Comparison of ENCODE assay signal across 27 mouse cellular contexts in the genomic region with DNA sequence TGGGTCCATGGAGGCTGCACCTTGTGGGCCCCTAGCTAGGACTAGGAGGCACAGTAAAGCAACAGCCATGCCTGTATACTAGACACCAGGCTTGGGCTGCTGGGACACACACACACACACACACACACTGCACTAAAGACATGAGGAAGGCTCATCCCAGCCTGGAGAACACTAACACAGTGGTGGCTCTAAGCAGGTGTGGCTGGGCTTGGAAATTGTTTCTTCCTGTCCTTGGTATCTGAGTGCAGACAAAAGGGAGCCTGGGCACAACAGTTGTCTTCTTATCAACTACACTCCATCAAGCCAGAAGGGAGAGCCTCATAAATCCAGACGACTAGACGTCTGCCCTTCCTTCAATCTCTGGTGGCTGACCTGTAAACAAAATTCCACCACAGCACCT. TPM values are rescaled to one million over a fixed set of nuclear protein-coding genes. Genes with fewer than 3 reads are reported as not detected.
DNase-seq lines count a peak whose midpoint lies in the region; TF ChIP-seq lines count a peak whose summit lies in the region.
"Had no signal": no experiment of that assay in that cellular context is flagged by ENCODE, and none has a peak within 500 bp of the region (broad histone marks: within the 10 kb centered on the region; RNA-seq: fewer than 3 reads in every experiment).

No protein-coding gene starts in this region.

- intact Hi-C loops in left cerebral cortex, adult 2 months (cut with DNase I): no loop called here

- H3K79me2 ChIP-seq in myocyte (ENCODE audit: control insufficient read depth, insufficient read depth): no peaks in the 10 kb centered on the region

- WGBS in kidney, adult 2 months: 61% methylated on average over 2 of the region's 2 CpGs

- no peak overlapping the region for H3ac ChIP-seq in myocyte (ENCODE audit: control insufficient read depth, insufficient read length)

- TF ChIP-seq POLR2A in kidney, adult 2 months (IDR thresholded peaks at IDR 0.05; ENCODE audit: low read depth, low read length): no peak
- TF ChIP-seq POLR2A in myocyte (IDR thresholded peaks at IDR 0.05; ENCODE audit: insufficient read length, low read depth): no peak

- no peaks in the 10 kb centered on the region for H3K27me3 ChIP-seq in kidney, adult 2 months (replicated peaks; ENCODE audit: control insufficient read depth, insufficient read depth, low read length)
- H3K27me3 ChIP-seq in myocyte (ENCODE audit: control insufficient read depth, insufficient read depth, insufficient read length): no peaks in the 10 kb centered on the region
- H3K27me3 ChIP-seq: forebrain, embryonic 12.5 days had no signal

- H3K27ac ChIP-seq in kidney, adult 2 months (ENCODE audit: insufficient read depth, low read depth, low read length): 0 out of 2 replicates have a peak overlapping the region, but pooled peaks have one; percentile 33
- H3K27ac ChIP-seq in left cerebral cortex, adult 2 months: no peak overlapping the region
- H3K27ac ChIP-seq: embryonic facial prominence, embryonic 10.5 days; embryonic facial prominence, embryonic 12.5 days; forebrain, embryonic 12.5 days had no signal

- no peak for DNase-seq in kidney, adult 2 months
- DNase-seq in kidney, postnatal 14 days: no peak
- DNase-seq in lung, postnatal 10 days: peak; percentile 22
- DNase-seq in lung, postnatal 4 days: no peak
- DNase-seq in lung, postnatal 36 days: peak; percentile 48
- DNase-seq in left cerebral cortex, adult 2 months (ENCODE audit: extremely low spot score in 1 of 2, low spot score in 2 of 2): no peak
- DNase-seq: adrenal gland, adult 2 months; adrenal gland, postnatal 10 days; adrenal gland, postnatal 25 days; cerebellum, adult 11 months; cerebellum, adult 18-20 months; cerebellum, adult 8-10 months; cerebellum, adult 9-11 months; cerebellum, postnatal 14 days had no signal

- no peak overlapping the region for H3K4me2 ChIP-seq in myocyte (ENCODE audit: low read depth)
- H3K4me2 ChIP-seq: embryonic facial prominence, embryonic 12.5 days; forebrain, embryonic 12.5 days had no signal

- TF ChIP-seq CTCF in kidney, adult 2 months (conservative IDR thresholded peaks at IDR 0.05; ENCODE audit: insufficient read depth, insufficient read length, low read depth, low read length): no peak
- TF ChIP-seq CTCF in left cerebral cortex, adult 2 months (IDR thresholded peaks at IDR 0.05): no peak

- no peaks in the 10 kb centered on the region for H3K36me3 ChIP-seq in kidney, adult 2 months (ENCODE audit: control insufficient read depth, insufficient read depth, low read length)
- H3K36me3 ChIP-seq in myocyte (ENCODE audit: control insufficient read depth, insufficient read depth): no peaks in the 10 kb centered on the region
- H3K36me3 ChIP-seq: embryonic facial prominence, embryonic 10.5 days; embryonic facial prominence, embryonic 12.5 days; forebrain, embryonic 12.5 days had no signal

- H3K4me3 ChIP-seq in kidney, adult 2 months (ENCODE audit: insufficient read depth, low read depth, low read length): no peak overlapping the region
- no peak overlapping the region for H3K4me3 ChIP-seq in myocyte
- no peak overlapping the region for H3K4me3 ChIP-seq in left cerebral cortex, adult 2 months
- H3K4me3 ChIP-seq: embryonic facial prominence, embryonic 10.5 days; embryonic facial prominence, embryonic 12.5 days; forebrain, embryonic 12.5 days had no signal

- peaks cover 14% of the 10 kb centered on the region; the same call in 1 of the 2 replicates for H3K4me1 ChIP-seq in kidney, adult 2 months (ENCODE audit: control insufficient read depth, insufficient read depth, low read length)
- H3K4me1 ChIP-seq: forebrain, embryonic 12.5 days had no signal

TF ChIP-seq in myocyte, 11 proteins besides CTCF, POLR2A, EP300 and RAD21:
- no peak for TF ChIP-seq POLR2AphosphoS2 (IDR thresholded peaks at IDR 0.05; ENCODE audit: insufficient read length, low read depth)
- TF ChIP-seq E2F4 (IDR thresholded peaks at IDR 0.05; ENCODE audit: insufficient read depth): no peak
- peak in 1 of 3 experiments; percentile 68 for TF ChIP-seq MYOG (IDR thresholded peaks at IDR 0.05; ENCODE audit: control insufficient read depth in 1 of 3, insufficient read depth in 1 of 3, insufficient read length in 2 of 3, low read depth in 2 of 3)
- peak in 2 of 3 experiments; percentile 66 to 77 for TF ChIP-seq MYOD1 (IDR thresholded peaks at IDR 0.05; ENCODE audit: control insufficient read depth in 1 of 3, insufficient read length in 2 of 3, low read depth in 2 of 3)

RNA-seq across cellular contexts. Expression of a gene that starts 10.8 kb away (rescaled TPM):
- 10.8 and 12.8 TPM in 2 replicates for polyA plus RNA-seq in kidney, adult 2 months (2012; rRNA removed)
- 0.05 TPM for polyA plus RNA-seq in myocyte (2012; fragmentation: generic; extraction: Trizol)
- not detected for total RNA-seq in left cerebral cortex, adult 2 months (2021)
- total RNA-seq: ES-E14, MEL had no signal
- polyA plus RNA-seq: adrenal gland, adult 2 months; C2C12; embryonic facial prominence, embryonic 10.5 days; embryonic facial prominence, embryonic 12.5 days; embryonic facial prominence, embryonic 14.5 days; forebrain, embryonic 12.5 days; forebrain, embryonic 14.5 days had no signal

RNA-seq across cellular contexts. Expression of a gene that starts 19.9 kb away (rescaled TPM):
- not detected in 2 replicates for polyA plus RNA-seq in kidney, adult 2 months (2012; rRNA removed)
- polyA plus RNA-seq in myocyte (2012; fragmentation: generic; extraction: Trizol): not detected
- not detected for total RNA-seq in left cerebral cortex, adult 2 months (2021)
- total RNA-seq: adrenal gland, adult 2 months; adrenal gland, postnatal 25 days; adrenal gland, postnatal 4 days; ES-E14; MEL had no signal
- polyA plus RNA-seq: adrenal gland, adult 2 months; brain, embryonic 14.5 days; cortical plate, adult 2 months; embryonic facial prominence, embryonic 10.5 days; embryonic facial prominence, embryonic 12.5 days; embryonic facial prominence, embryonic 14.5 days; forebrain, embryonic 12.5 days; forebrain, embryonic 14.5 days; forebrain, embryonic 16.5 days had no signal

RNA-seq across cellular contexts. Expression of a gene that starts 28.3 kb away (rescaled TPM):
- polyA plus RNA-seq in kidney, adult 2 months (2012; rRNA removed): 225 and 280 TPM in 2 replicates
- 156 TPM for polyA plus RNA-seq in myocyte (2012; fragmentation: generic; extraction: Trizol)
- total RNA-seq in left cerebral cortex, adult 2 months (2021): 10 to 100 TPM; 69.5 to 69.7 TPM

RNA-seq across cellular contexts. Expression of a gene that starts 28.8 kb away (rescaled TPM):
- polyA plus RNA-seq in kidney, adult 2 months (2012; rRNA removed): 1.9 and 2.4 TPM in 2 replicates
- polyA plus RNA-seq in myocyte (2012; fragmentation: generic; extraction: Trizol): 0.05 TPM
- not detected for total RNA-seq in left cerebral cortex, adult 2 months (2021)
- total RNA-seq: ES-E14 had no signal
- polyA plus RNA-seq: C2C12; embryonic facial prominence, embryonic 14.5 days; forebrain, embryonic 12.5 days; forebrain, embryonic 14.5 days; forebrain, embryonic 16.5 days had no signal

RNA-seq across cellular contexts. Expression of a gene that starts 40.7 kb away (rescaled TPM):
- polyA plus RNA-seq in kidney, adult 2 months (2012; rRNA removed): 48.2 and 50.8 TPM in 2 replicates
- 0.14 TPM for polyA plus RNA-seq in myocyte (2012; fragmentation: generic; extraction: Trizol)
- total RNA-seq in left cerebral cortex, adult 2 months (2021): 1 to 10 TPM in 1 of 2 experiments, under 1 TPM in 1; 0.98 to 1.5 TPM

Comparison
In these comparisons a context has a peak if more than half of its experiments do, and no peak if none do; other contexts are left out.
1. DNase-seq: peak in lung, postnatal 10 days (single experiment) and lung, postnatal 36 days (single experiment); none in kidney, adult 2 months (single experiment), kidney, postnatal 14 days (single experiment), lung, postnatal 4 days (0 of 2) and left cerebral cortex, adult 2 months (0 of 2).
2. RNA of a gene that starts 10.8 kb away (polyA plus RNA-seq): 10.8 to 12.8 TPM in kidney, adult 2 months; 0.05 TPM in myocyte (single experiment); every median in the first group is over 10 times any median in the second.